Mouse (Mus musculus): Measurements from ENCODE around the gene Epb41l1. TPM values are rescaled to one million over a fixed set of nuclear protein-coding genes. Genes with fewer than 3 reads are reported as not detected.
A peak's percentile ranks its signal among the peaks of the same experiment; 100 is the strongest.

Epb41l1 gene
- polyA plus RNA-seq, 1 experiment from 2014 or later: 0.54 TPM

DNA sequence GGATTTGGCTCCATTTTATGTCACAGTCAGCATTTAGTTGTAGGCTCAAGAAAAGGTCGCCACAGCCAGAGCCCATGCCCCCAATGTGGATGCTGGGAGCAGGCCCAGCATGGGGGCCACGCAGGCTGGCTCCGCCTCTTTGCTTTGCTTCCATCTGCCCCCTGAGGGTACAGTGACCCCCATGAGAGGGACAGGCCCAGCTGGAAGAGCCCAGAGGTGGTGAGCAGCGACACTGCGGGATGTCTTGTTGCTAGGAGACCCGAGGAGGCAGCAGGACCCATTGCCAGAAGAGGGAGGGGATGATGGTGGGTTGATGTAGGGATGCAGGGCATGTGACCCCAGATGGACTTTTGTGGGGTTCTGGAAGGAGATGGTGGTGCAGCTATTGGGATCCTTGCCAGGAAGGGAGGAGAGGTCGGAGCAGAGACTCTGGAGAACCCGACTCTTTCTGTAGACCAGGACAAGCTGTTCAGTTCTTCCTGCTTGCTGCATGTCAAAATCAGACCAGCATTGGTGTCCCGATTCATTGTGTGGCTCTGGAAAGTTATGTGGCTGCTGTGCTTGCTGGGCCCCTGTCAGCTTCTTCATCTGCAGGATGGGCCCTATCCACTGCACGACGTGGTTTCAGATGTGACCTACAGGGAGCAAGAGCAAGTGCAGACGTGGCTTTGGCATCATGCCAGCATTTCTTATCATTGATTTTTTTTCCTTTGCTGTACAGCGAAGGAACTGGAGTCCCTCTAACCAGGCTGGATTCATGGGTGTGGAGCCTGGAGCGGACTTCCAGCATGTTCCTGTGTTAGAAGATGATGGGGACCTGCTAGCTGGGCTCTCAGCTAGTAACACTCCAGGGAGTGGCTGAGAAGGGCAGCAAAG is 41.7 kb downstream of the Epb41l1 start:
- no peak overlapping the region for H3K9ac ChIP-seq
- ATAC-seq (ENCODE audit: insufficient read depth): no peak
- H3K4me3 ChIP-seq (replicated peaks): no peak overlapping the region
- H3K36me3 ChIP-seq (replicated peaks): no peaks in the 10 kb centered on the region
- 0 out of 2 replicates have a peak, but pooled peaks cover 2% of the 10 kb centered on the region for H3K4me1 ChIP-seq (replicated peaks)
- H3K27me3 ChIP-seq: peaks cover 10% of the 10 kb centered on the region; the same call in 1 of the 2 replicates
- H3K27ac ChIP-seq (replicated peaks): no peak overlapping the region
- no peak overlapping the region for H3K4me2 ChIP-seq
- no peaks in the 10 kb centered on the region for H3K9me3 ChIP-seq (replicated peaks)
- WGBS (ENCODE audit: insufficient replicate concordance): 41% methylated on average over 14 of the region's 14 CpGs

DNA sequence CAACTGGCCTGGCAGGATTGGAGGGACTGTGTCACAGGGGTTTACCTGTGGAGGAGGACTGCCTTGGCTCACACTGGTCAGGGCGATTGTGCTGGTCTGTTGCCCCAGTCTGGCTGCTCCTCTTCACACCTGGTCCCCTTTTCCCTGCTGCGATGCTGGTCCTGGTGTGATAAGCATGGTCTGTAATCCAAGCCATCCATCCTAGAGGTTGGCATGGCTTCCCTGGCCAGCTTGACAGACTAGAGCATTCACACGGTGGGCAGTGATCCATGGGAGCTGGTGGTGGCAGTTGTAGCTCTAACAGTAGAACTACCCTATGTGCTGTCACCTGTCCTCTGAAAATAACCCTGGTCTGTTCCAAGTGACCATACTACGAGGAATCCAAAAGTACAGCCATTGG is 43.7 kb downstream of the Epb41l1 start:
- no peak overlapping the region for H3K9ac ChIP-seq
- H3K4me2 ChIP-seq: no peak overlapping the region
- H3K36me3 ChIP-seq (replicated peaks): no peaks in the 10 kb centered on the region
- H3K4me1 ChIP-seq (replicated peaks): 0 out of 2 replicates have a peak, but pooled peaks cover 2% of the 10 kb centered on the region
- H3K4me3 ChIP-seq (replicated peaks): no peak overlapping the region
- WGBS (ENCODE audit: insufficient replicate concordance): 58% methylated on average over 4 of the region's 4 CpGs
- no peak for ATAC-seq (ENCODE audit: insufficient read depth)
- H3K9me3 ChIP-seq (replicated peaks): no peaks in the 10 kb centered on the region
- peaks cover 10% of the 10 kb centered on the region; the same call in 1 of the 2 replicates for H3K27me3 ChIP-seq
- no peak overlapping the region for H3K27ac ChIP-seq (replicated peaks)

GRCm38 (mm10) chr2:156467538-156467937 is 46.8 kb downstream of the Epb41l1 start:
- no peak overlapping the region for H3K4me3 ChIP-seq (replicated peaks)
- H3K4me1 ChIP-seq (replicated peaks): 0 out of 2 replicates have a peak, but pooled peaks cover 2% of the 10 kb centered on the region
- no peaks in the 10 kb centered on the region; the same call in 1 of the 2 replicates for H3K27me3 ChIP-seq
- no peak overlapping the region for H3K27ac ChIP-seq (replicated peaks)
- no peaks in the 10 kb centered on the region for H3K36me3 ChIP-seq (replicated peaks)
- WGBS (ENCODE audit: insufficient replicate concordance): 73% methylated on average over 11 of the region's 11 CpGs
- ATAC-seq (ENCODE audit: insufficient read depth): no peak
- no peaks in the 10 kb centered on the region for H3K9me3 ChIP-seq (replicated peaks)
- H3K4me2 ChIP-seq: no peak overlapping the region
- no peak overlapping the region for H3K9ac ChIP-seq

GRCm38 (mm10) chr2:156468890-156469289 is 48.2 kb downstream of the Epb41l1 start:
- H3K4me2 ChIP-seq: no peak overlapping the region
- no peaks in the 10 kb centered on the region for H3K36me3 ChIP-seq (replicated peaks)
- H3K27ac ChIP-seq (replicated peaks): no peak overlapping the region
- ATAC-seq (ENCODE audit: insufficient read depth): no peak
- peaks cover 4% of the 10 kb centered on the region for H3K27me3 ChIP-seq
- peaks cover 8% of the 10 kb centered on the region for H3K4me1 ChIP-seq (replicated peaks)
- WGBS (ENCODE audit: insufficient replicate concordance): 79% methylated on average over 5 of the region's 5 CpGs
- H3K9me3 ChIP-seq (replicated peaks): no peaks in the 10 kb centered on the region
- no peak overlapping the region for H3K9ac ChIP-seq
- no peak overlapping the region for H3K4me3 ChIP-seq (replicated peaks)

DNA sequence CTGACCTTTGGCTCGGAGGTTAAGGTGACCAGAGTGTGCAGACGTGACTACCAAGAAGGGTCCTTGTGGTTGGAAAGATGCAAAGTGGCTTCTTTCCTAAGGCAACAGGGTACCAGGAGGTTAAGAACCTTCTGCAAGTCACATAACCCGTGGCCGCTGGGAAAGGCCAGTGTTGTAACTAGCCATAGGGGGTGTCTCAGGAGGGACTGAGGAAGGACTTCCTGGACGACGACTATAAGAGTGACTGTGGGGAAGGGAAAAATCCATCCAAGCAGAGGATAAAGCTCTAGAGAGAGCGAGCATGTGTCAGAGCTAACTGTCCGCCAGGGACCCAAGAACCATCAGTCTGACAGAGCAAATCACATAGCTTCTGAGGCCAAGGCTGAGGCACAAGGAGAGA is 48.8 kb downstream of the Epb41l1 start:
- H3K36me3 ChIP-seq (replicated peaks): no peaks in the 10 kb centered on the region
- peaks cover 14% of the 10 kb centered on the region for H3K4me1 ChIP-seq (replicated peaks)
- no peak overlapping the region for H3K27ac ChIP-seq (replicated peaks)
- H3K4me2 ChIP-seq: no peak overlapping the region
- no peak overlapping the region for H3K4me3 ChIP-seq (replicated peaks)
- ATAC-seq (ENCODE audit: insufficient read depth): no peak
- 61% methylated on average over 8 of the region's 8 CpGs for WGBS (ENCODE audit: insufficient replicate concordance)
- H3K27me3 ChIP-seq: peaks cover 10% of the 10 kb centered on the region
- no peaks in the 10 kb centered on the region for H3K9me3 ChIP-seq (replicated peaks)
- H3K9ac ChIP-seq: no peak overlapping the region

DNA sequence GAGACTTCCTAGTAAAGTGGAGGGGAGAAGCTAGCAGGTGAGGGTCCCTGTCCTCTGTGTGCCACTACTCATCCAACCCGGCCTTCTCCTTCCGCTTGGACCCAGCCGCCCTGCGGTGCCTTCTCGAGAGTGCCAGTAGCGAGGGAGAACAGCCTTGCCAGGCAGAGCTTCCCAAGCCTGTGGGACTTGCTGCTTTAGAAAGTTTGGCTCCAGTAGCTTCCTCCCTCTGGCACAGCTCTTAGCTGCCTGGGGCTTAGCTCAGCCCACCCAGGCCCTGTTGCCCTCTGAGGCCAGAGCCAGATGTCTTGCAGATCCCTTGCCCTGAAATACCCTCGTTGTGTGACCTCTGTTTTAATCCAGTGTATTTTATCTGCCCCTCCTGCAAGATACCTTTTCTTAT is 50.2 kb downstream of the Epb41l1 start:
- no peak overlapping the region for H3K27ac ChIP-seq (replicated peaks)
- no peak overlapping the region for H3K9ac ChIP-seq
- no peak for ATAC-seq (ENCODE audit: insufficient read depth)
- no peaks in the 10 kb centered on the region for H3K36me3 ChIP-seq (replicated peaks)
- H3K4me3 ChIP-seq (replicated peaks): no peak overlapping the region
- no peak overlapping the region for H3K4me2 ChIP-seq
- H3K27me3 ChIP-seq: peaks cover 24% of the 10 kb centered on the region
- WGBS (ENCODE audit: insufficient replicate concordance): 77% methylated on average over 7 of the region's 7 CpGs
- peaks cover 26% of the 10 kb centered on the region for H3K4me1 ChIP-seq (replicated peaks)
- H3K9me3 ChIP-seq (replicated peaks): no peaks in the 10 kb centered on the region

DNA sequence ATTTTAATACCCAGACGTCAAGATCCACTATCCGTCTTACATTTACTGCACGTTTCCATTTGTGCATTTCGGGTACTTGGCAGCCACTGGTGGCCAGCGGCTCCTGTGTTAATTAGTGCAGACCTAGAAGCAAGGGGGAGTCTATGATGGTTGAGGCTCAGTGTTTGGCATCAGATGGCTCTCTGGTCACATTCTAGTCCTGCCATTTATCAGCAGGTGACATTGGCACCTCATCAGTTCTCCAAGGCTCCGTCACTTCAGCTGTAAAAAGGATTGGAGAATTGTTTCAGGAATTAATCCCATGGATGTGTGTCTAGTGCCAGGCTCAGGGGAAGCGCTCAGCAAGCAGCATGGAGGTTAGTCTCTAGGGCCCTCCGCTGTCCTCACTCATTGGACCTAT is 51.6 kb downstream of the Epb41l1 start:
- Histone ChIP-seq H3K4me2 (no peak overlapping the region), H3K4me1 (replicated peaks) (peaks cover 36% of the 10 kb centered on the region), H3K36me3 (replicated peaks) (no peaks in the 10 kb centered on the region), H3K9ac (no peak overlapping the region), H3K9me3 (replicated peaks) (no peaks in the 10 kb centered on the region), H3K27me3 (peaks cover 38% of the 10 kb centered on the region), H3K27ac (replicated peaks) (no peak overlapping the region), H3K4me3 (replicated peaks) (no peak overlapping the region)
- 72% methylated on average over 8 of the region's 8 CpGs for WGBS (ENCODE audit: insufficient replicate concordance)
- no peak for ATAC-seq (ENCODE audit: insufficient read depth)

DNA sequence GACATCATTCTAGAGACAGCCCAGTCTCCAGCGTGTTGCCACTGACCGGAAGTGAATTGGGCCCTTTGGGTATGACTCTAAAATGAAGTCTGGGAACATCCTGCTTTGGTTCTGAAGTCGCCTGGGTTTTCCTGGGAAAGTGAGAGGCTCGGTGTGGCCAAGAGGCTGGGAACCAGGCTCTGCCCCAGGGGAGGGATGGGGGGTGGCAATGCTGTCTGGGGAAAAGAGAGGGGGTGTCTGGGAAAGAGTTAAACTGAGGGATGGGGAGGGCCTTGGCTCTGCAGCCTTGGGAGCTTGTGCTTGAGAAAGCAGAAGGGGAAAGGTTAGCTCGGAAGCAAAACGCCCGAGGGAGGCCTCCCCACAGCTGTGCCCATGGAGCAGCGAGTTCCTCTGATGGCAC is 53.0 kb downstream of the Epb41l1 start:
- H3K27ac ChIP-seq (replicated peaks): no peak overlapping the region
- no peak overlapping the region for H3K9ac ChIP-seq
- no peaks in the 10 kb centered on the region for H3K36me3 ChIP-seq (replicated peaks)
- 60% methylated on average over 8 of the region's 8 CpGs for WGBS (ENCODE audit: insufficient replicate concordance)
- no peak for ATAC-seq (ENCODE audit: insufficient read depth)
- H3K4me2 ChIP-seq: no peak overlapping the region
- H3K9me3 ChIP-seq (replicated peaks): no peaks in the 10 kb centered on the region
- no peak overlapping the region for H3K4me3 ChIP-seq (replicated peaks)
- peaks cover 47% of the 10 kb centered on the region for H3K4me1 ChIP-seq (replicated peaks)
- H3K27me3 ChIP-seq: peaks cover 52% of the 10 kb centered on the region

GRCm38 (mm10) chr2:156474111-156474510 is 53.4 kb downstream of the Epb41l1 start:
- Histone ChIP-seq H3K27ac (replicated peaks) (no peak overlapping the region), H3K36me3 (replicated peaks) (no peaks in the 10 kb centered on the region), H3K9me3 (replicated peaks) (no peaks in the 10 kb centered on the region), H3K4me1 (replicated peaks) (peaks cover 47% of the 10 kb centered on the region), H3K9ac (no peak overlapping the region), H3K4me2 (no peak overlapping the region; the same call in 1 of the 2 replicates), H3K27me3 (peaks cover 56% of the 10 kb centered on the region), H3K4me3 (replicated peaks) (no peak overlapping the region)
- ATAC-seq (ENCODE audit: insufficient read depth): no peak
- 60% methylated on average over 3 of the region's 3 CpGs for WGBS (ENCODE audit: insufficient replicate concordance)

DNA sequence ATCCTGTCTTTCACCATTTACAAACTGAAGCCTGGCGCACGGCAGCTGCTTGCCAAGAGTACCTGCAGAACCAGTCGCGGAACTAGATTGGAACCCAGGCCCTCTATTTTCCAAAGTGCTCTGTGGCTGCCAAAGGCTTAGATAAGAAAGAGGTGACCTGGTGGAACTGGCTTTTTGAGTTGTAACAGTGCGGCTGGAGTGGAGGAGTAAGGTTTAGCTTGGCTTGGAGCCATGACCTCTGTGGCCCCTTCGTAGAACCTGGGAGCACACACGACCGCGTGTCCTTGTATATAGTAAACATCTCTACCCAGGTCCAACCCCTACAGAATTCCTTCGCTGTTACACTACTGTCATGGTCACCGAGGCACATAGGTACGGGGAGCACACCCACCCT is 54.2 kb downstream of the Epb41l1 start:
- H3K27ac ChIP-seq (replicated peaks): no peak overlapping the region
- 32% methylated on average over 12 of the region's 12 CpGs for whole genome bisulfite sequencing (ENCODE audit: insufficient replicate concordance)
- H3K27me3 ChIP-seq: peaks cover 64% of the 10 kb centered on the region
- peak overlapping the region; percentile 60 for H3K4me3 ChIP-seq (replicated peaks)
- H3K36me3 ChIP-seq (replicated peaks): no peaks in the 10 kb centered on the region
- H3K9me3 ChIP-seq (replicated peaks): no peaks in the 10 kb centered on the region
- H3K4me2 ChIP-seq: peak overlapping the region; percentile 88
- peaks cover 47% of the 10 kb centered on the region for H3K4me1 ChIP-seq (replicated peaks)
- H3K9ac ChIP-seq: 0 out of 2 replicates have a peak overlapping the region, but pooled peaks have one; percentile 45
- ATAC-seq (ENCODE audit: insufficient read depth): peak; percentile 60

DNA sequence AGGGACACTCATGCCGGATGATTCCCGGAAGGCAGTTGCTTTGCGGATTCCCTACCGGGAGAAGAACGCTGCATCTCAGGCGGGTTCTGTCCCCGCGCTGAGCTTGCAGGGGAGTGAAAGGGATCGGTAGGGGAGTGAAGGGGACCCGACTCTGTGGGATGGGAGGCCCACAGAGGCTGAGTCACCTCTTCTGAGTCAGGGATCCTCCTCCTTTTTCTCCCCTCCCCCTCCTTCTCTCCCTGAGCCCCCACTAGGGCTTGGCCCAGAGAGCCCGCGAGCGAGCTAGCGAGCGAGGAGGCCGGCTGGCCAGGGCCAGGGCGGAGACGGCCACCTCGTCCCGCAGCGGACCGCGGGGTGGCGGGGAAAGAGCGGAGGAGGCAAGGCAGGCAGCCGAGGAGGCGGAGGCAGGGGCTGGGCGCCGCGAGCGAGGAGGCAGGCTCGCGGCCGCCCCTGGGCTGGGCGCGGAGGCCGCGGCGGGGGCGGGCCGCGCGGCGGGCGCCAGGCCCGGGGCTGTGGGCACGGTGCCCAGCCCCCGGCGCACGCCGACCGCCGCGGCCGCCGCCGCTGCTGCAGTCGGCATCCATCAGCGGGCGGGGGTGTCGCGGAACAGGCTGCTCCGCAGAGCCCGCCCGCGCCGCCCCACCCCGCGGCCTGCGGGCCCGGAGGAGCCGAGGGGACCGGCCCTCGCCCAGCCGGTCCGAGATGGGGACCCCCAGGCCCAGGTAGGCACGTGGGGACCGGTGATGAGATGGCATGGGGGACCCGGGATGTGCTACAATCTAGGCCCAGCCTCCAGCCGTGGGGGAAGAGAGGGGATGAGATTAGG is 54.8 kb downstream of the Epb41l1 start:
- Histone ChIP-seq H3K27me3 (peaks cover 64% of the 10 kb centered on the region), H3K36me3 (replicated peaks) (no peaks in the 10 kb centered on the region), H3K4me2 (peak overlapping the region; percentile 88), H3K9ac (peak overlapping the region; percentile 45; the same call in 1 of the 2 replicates), H3K9me3 (replicated peaks) (no peaks in the 10 kb centered on the region), H3K27ac (replicated peaks) (no peak overlapping the region), H3K4me3 (replicated peaks) (peak overlapping the region; percentile 60), H3K4me1 (replicated peaks) (peaks cover 47% of the 10 kb centered on the region)
- WGBS (ENCODE audit: insufficient replicate concordance): under 1% methylated on average over 78 of the region's 80 CpGs
- ATAC-seq (ENCODE audit: insufficient read depth): peak; percentile 74
